Mouse (Mus musculus): ENCODE results near the gene Ttc39b. TPM values are rescaled to one million over a fixed set of nuclear protein-coding genes. Genes with fewer than 3 reads are reported as not detected.

Gene Ttc39b
- polyA plus RNA-seq, 1 experiment from 2014 or later = 4.2 TPM

DNA sequence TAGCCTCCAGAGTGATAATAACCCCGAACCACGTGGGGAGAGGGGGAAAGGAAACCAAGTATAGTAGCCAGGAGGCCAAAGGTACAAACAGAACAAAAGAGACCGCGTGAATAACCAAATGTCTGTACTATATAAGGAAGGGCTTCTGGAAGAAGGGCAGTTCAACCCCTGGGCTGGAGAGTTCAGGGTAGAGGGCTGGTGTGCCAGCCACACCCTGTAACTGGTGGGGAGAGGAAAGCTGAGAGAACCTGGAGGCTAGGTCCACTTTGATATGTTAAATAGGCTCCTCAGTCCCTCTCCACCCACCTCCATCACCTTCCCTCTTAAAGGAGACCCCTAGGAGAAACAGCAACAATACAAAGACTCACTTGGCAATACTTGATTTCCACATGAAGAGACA lies 5.6 kb upstream of the Ttc39b start:
- TF ChIP-seq CTCF (IDR thresholded peaks at IDR 0.05; ENCODE audit: low read depth) = no peak
- WGBS = 53% methylated on average over 4 of the region's 4 CpGs
- no peaks in the 10 kb centered on the region for H3K4me1 ChIP-seq (ENCODE audit: insufficient read depth)
- no peak for ATAC-seq (ENCODE audit: insufficient read depth)
- H3K4me2 ChIP-seq = no peak overlapping the region
- H3K36me3 ChIP-seq (ENCODE audit: insufficient read depth) = no peaks in the 10 kb centered on the region
- H3K27me3 ChIP-seq (ENCODE audit: insufficient read depth, low read length) = no peaks in the 10 kb centered on the region
- no peak overlapping the region for H3K4me3 ChIP-seq (ENCODE audit: low read depth, low read length)
- H3K9me3 ChIP-seq (ENCODE audit: low read depth, low read length) = no peaks in the 10 kb centered on the region
- no peak overlapping the region for H3K9ac ChIP-seq
- no peak overlapping the region for H3K27ac ChIP-seq (ENCODE audit: low read depth)
- DNase-seq = no peak

DNA sequence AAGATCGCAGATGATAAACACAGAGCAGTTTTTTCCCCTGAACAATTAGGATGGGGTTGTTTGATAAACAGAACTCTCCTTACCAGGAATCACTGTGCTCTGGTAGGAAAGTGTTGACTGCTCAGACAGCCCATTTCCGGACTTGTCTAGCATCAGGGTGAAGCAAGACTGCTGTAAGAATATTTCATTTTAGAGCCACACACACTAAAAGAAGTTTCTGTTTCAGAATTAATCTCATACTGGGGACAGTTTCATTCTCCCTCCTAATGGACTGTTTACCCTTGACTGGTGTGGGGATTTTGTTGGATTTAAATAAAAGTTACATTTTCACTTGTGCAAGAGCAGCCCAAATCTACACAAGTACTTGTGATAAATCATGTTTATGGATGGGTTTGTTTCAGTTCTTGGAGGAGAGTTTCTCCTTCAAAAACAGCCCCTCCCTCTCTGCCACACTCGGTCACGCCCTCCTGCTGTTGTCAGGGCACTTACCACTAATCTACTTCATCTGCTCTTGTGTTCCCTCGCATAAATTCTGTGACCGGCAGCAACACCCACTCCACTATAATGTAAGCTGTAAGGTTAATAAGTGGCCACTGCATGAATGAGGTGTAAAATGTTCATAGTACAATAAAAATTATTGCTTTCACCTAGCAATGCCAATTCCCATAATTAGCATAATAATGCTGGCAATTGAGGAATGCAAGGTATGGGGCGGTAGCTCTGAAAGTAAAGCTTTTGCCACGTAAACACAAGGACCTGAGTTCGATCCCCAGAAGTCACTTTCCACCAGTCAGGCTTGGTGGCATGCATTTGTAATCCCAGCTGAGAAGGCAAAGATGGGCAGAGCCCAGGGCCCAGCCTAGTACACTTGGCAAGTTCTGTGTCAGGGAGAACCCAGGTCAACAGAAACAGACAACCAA lies 4.2 kb upstream of the Ttc39b start:
- Histone ChIP-seq H3K9ac (no peak overlapping the region; the same call in 1 of the 2 replicates), H3K27ac (ENCODE audit: low read depth) (no peak overlapping the region), H3K36me3 (ENCODE audit: insufficient read depth) (no peaks in the 10 kb centered on the region), H3K9me3 (ENCODE audit: low read depth, low read length) (no peaks in the 10 kb centered on the region), H3K4me3 (ENCODE audit: low read depth, low read length) (no peak overlapping the region), H3K4me1 (ENCODE audit: insufficient read depth) (no peaks in the 10 kb centered on the region), H3K4me2 (no peak overlapping the region), H3K27me3 (ENCODE audit: insufficient read depth, low read length) (no peaks in the 10 kb centered on the region)
- ATAC-seq (ENCODE audit: insufficient read depth) (no peak), DNase-seq (peak; percentile 47)
- 34% methylated on average over 9 of the region's 9 CpGs for WGBS
- TF ChIP-seq CTCF (IDR thresholded peaks at IDR 0.05; ENCODE audit: low read depth) = no peak

DNA sequence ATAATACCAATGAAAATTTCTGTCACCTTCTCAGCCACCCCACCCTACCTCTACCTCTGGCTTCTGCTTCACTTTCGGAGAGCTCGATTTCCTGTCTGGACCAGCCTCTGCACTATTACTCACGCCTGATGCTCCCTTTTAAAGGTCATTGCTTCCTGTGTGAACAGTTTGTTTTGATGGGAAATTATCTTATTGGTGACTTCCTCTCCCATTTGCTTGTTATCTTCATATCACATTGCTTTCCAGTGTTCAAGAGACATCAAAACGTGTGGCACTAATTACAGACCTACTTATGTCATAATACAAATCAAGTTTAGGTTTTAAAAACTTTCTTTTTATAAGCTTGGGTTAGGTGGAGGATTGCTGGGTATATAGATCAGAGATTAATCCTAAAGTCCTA lies 3.5 kb upstream of the Ttc39b start:
- no peaks in the 10 kb centered on the region for H3K9me3 ChIP-seq (ENCODE audit: low read depth, low read length)
- ATAC-seq (ENCODE audit: insufficient read depth) (no peak), DNase-seq (no peak)
- no peak overlapping the region for H3K27ac ChIP-seq (ENCODE audit: low read depth)
- no peaks in the 10 kb centered on the region for H3K27me3 ChIP-seq (ENCODE audit: insufficient read depth, low read length)
- no peak for TF ChIP-seq CTCF (IDR thresholded peaks at IDR 0.05; ENCODE audit: low read depth)
- no peaks in the 10 kb centered on the region for H3K36me3 ChIP-seq (ENCODE audit: insufficient read depth)
- H3K4me1 ChIP-seq (ENCODE audit: insufficient read depth) = no peaks in the 10 kb centered on the region
- no peak overlapping the region for H3K4me3 ChIP-seq (ENCODE audit: low read depth, low read length)
- 45% methylated on average over 4 of the region's 4 CpGs for WGBS
- no peak overlapping the region for H3K9ac ChIP-seq
- H3K4me2 ChIP-seq = no peak overlapping the region

- TF ChIP-seq CTCF (IDR thresholded peaks at IDR 0.05; ENCODE audit: low read depth) = no peak
- no peak for ATAC-seq (ENCODE audit: insufficient read depth)
- H3K36me3 ChIP-seq (ENCODE audit: insufficient read depth) = no peaks in the 10 kb centered on the region
- H3K4me3 ChIP-seq (ENCODE audit: low read depth, low read length) = no peak overlapping the region
- H3K4me2 ChIP-seq = no peak overlapping the region
- no peaks in the 10 kb centered on the region for H3K27me3 ChIP-seq (ENCODE audit: insufficient read depth, low read length)
- whole genome bisulfite sequencing = 51% methylated on average over 5 of the region's 5 CpGs
- H3K27ac ChIP-seq (ENCODE audit: low read depth) = no peak overlapping the region
- no peak overlapping the region for H3K9ac ChIP-seq
- H3K4me1 ChIP-seq (ENCODE audit: insufficient read depth) = no peaks in the 10 kb centered on the region
- DNase-seq = no peak
- H3K9me3 ChIP-seq (ENCODE audit: low read depth, low read length) = no peaks in the 10 kb centered on the region
These were observed 1.3 kb upstream of the Ttc39b start for GRCm38 (mm10) chr4:83325366-83325765.

- peak; percentile 73 for ATAC-seq (ENCODE audit: insufficient read depth)
- peak overlapping the region; percentile 98 for H3K4me2 ChIP-seq
- peak overlapping the region; percentile 50; the same call in 1 of the 2 replicates for H3K27ac ChIP-seq (ENCODE audit: low read depth)
- no peaks in the 10 kb centered on the region for H3K9me3 ChIP-seq (ENCODE audit: low read depth, low read length)
- 1% methylated on average over 48 of the region's 48 CpGs for WGBS
- DNase-seq = peak; percentile 87
- no peaks in the 10 kb centered on the region for H3K4me1 ChIP-seq (ENCODE audit: insufficient read depth)
- H3K36me3 ChIP-seq (ENCODE audit: insufficient read depth) = no peaks in the 10 kb centered on the region
- H3K27me3 ChIP-seq (ENCODE audit: insufficient read depth, low read length) = no peaks in the 10 kb centered on the region
- peak overlapping the region; percentile 63 for H3K9ac ChIP-seq
- peak; percentile 16; the same call in 1 of the 2 replicates for TF ChIP-seq CTCF (IDR thresholded peaks at IDR 0.05; ENCODE audit: low read depth)
- H3K4me3 ChIP-seq (ENCODE audit: low read depth, low read length) = peak overlapping the region; percentile 72
These were observed 703 bp downstream of the Ttc39b start for GRCm38 (mm10) chr4:83323201-83323903.

- DNase-seq (no peak), ATAC-seq (ENCODE audit: insufficient read depth) (no peak)
- no peak overlapping the region for H3K4me3 ChIP-seq (ENCODE audit: low read depth, low read length)
- H3K27ac ChIP-seq (ENCODE audit: low read depth) = no peak overlapping the region
- no peaks in the 10 kb centered on the region for H3K36me3 ChIP-seq (ENCODE audit: insufficient read depth)
- TF ChIP-seq CTCF (IDR thresholded peaks at IDR 0.05; ENCODE audit: low read depth) = no peak
- H3K27me3 ChIP-seq (ENCODE audit: insufficient read depth, low read length) = no peaks in the 10 kb centered on the region
- no peaks in the 10 kb centered on the region for H3K9me3 ChIP-seq (ENCODE audit: low read depth, low read length)
- no peak overlapping the region for H3K4me2 ChIP-seq
- H3K9ac ChIP-seq = no peak overlapping the region
- H3K4me1 ChIP-seq (ENCODE audit: insufficient read depth) = peaks cover 5% of the 10 kb centered on the region; the same call in 1 of the 2 replicates
- 91% methylated on average over 4 of the region's 4 CpGs for WGBS
These were observed 4.3 kb downstream of the Ttc39b start for GRCm38 (mm10) chr4:83319736-83320135.

GRCm38 (mm10) chr4:83318758-83319157 lies 5.3 kb downstream of the Ttc39b start:
- Histone ChIP-seq H3K9ac (no peak overlapping the region), H3K27ac (ENCODE audit: low read depth) (no peak overlapping the region), H3K9me3 (ENCODE audit: low read depth, low read length) (no peaks in the 10 kb centered on the region), H3K36me3 (ENCODE audit: insufficient read depth) (no peaks in the 10 kb centered on the region), H3K4me3 (ENCODE audit: low read depth, low read length) (no peak overlapping the region), H3K27me3 (ENCODE audit: insufficient read depth, low read length) (no peaks in the 10 kb centered on the region), H3K4me2 (no peak overlapping the region), H3K4me1 (ENCODE audit: insufficient read depth) (peaks cover 5% of the 10 kb centered on the region; the same call in 1 of the 2 replicates)
- ATAC-seq (ENCODE audit: insufficient read depth) (no peak), DNase-seq (no peak)
- 12% methylated on average over 3 of the region's 3 CpGs for WGBS
- no peak for TF ChIP-seq CTCF (IDR thresholded peaks at IDR 0.05; ENCODE audit: low read depth)
